Mouse (Mus musculus) MEL (cell line): ENCODE measurements around the gene Adamtsl3.

Experiments
- CHD2 ChIP-seq: IDR thresholded peaks from 2 replicates; pipeline ENCODE4 v1.6.1; 2011; ENCODE audit warnings: low read length, improper control_type of control experiment
- CTCF ChIP-seq, 3 experiments: IDR thresholded peaks in 2 of 3; conservative IDR thresholded peaks in 1 of 3; 2 replicates each; pipeline ENCODE4 v1.5.1; 2011 to 2012; ENCODE audit warnings: low read length in 3 of 3, low read depth in 2 of 3, mild to moderate bottlenecking in 2 of 3, improper control_type of control experiment in 1 of 3, inconsistent platforms in 1 of 3, mixed read lengths in 1 of 3, moderate library complexity in 1 of 3; ENCODE audit not compliant: control insufficient read depth in 1 of 3, insufficient read depth in 1 of 3, poor library complexity in 1 of 3, severe bottlenecking in 1 of 3
- EP300 ChIP-seq, 2 experiments: IDR thresholded peaks; 2 replicates each; pipeline ENCODE4 v1.6.1; 2011; ENCODE audit warnings: improper control_type of control experiment in 2 of 2, low read length in 2 of 2, low read depth in 1 of 2, mild to moderate bottlenecking in 1 of 2
- MEF2A ChIP-seq: IDR thresholded peaks from 2 replicates; pipeline ENCODE4 v1.6.1; 2014; ENCODE audit warnings: low read depth, mild to moderate bottlenecking, inconsistent platforms, low read length, improper control_type of control experiment; ENCODE audit not compliant: poor library complexity, insufficient replicate concordance, severe bottlenecking; ENCODE audit errors: extremely low read depth
- ZC3H11A ChIP-seq: IDR thresholded peaks from 2 replicates; pipeline ENCODE4 v1.6.1; 2012; ENCODE audit warnings: low read depth, mild to moderate bottlenecking, inconsistent platforms, low read length, improper control_type of control experiment
- ZKSCAN1 ChIP-seq: IDR thresholded peaks from 2 replicates; pipeline ENCODE4 v1.6.1; 2012; ENCODE audit warnings: low read depth, mild to moderate bottlenecking, inconsistent platforms, low read length, improper control_type of control experiment, moderate library complexity

DNA sequence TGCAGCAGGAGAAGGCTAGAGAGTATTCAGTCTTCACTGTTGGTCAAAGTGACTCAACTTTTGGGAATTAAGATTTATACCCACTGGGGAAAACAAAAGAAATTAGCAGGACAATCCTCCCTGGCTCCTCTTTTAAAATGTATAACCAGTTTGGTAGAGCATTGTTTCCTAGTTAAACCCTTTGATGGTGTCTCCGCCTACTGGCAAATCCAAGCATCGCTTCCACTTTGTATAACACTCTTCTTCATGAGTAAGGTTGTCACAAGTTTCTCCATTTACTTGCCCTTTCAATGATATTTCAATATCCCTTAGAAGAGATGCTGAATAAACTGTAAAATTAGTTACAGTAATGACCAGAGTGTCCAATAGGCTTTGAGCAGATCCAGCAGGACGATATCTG, 274.1 kb downstream of the Adamtsl3 start:
- TF ChIP-seq MEF2A, result no peak
- TF ChIP-seq CTCF (IDR thresholded peaks at IDR 0.05 in 2 of 3, conservative IDR thresholded peaks at IDR 0.05 in 1 of 3; ENCODE audit: control insufficient read depth in 1 of 3, insufficient read depth in 1 of 3, low read depth in 2 of 3, low read length in 3 of 3, poor library complexity in 1 of 3, severe bottlenecking in 1 of 3), result no peak; a peak in 1 of 6 replicates
- TF ChIP-seq EP300 (IDR thresholded peaks at IDR 0.05; ENCODE audit: low read depth in 1 of 2, low read length in 2 of 2), result no peak
- no peak for TF ChIP-seq ZC3H11A
- TF ChIP-seq ZKSCAN1, result no peak
- no peak for TF ChIP-seq CHD2
